Mouse (Mus musculus) kidney, adult 8-10 months (tissue): ENCODE results near the gene Ppfibp2.

Source experiments
- DNase-seq, 2 experiments: peaks; one replicate each; pipeline ENCODE4 v3.0.0; 2022

Gene Ppfibp2

DNA sequence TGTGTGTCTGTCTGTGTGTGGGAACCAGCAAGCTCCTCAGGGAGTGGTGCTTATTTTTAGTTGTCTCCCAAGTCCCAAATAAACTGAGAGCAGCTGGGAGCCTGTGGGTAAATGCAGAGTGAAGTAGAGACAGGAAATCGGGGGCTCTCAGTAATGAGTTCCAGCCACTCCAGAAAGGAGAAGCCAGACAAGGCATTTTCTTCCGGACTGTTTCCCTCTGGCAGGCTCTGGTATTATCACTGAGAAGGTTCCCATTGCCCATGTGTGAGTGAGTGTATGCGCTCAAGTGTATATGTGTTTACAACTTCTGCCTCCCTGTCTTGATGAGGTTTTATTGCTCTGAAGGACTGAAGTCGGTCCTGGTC is 70.2 kb downstream of the Ppfibp2 start:
- DNase-seq, result no peak

DNA sequence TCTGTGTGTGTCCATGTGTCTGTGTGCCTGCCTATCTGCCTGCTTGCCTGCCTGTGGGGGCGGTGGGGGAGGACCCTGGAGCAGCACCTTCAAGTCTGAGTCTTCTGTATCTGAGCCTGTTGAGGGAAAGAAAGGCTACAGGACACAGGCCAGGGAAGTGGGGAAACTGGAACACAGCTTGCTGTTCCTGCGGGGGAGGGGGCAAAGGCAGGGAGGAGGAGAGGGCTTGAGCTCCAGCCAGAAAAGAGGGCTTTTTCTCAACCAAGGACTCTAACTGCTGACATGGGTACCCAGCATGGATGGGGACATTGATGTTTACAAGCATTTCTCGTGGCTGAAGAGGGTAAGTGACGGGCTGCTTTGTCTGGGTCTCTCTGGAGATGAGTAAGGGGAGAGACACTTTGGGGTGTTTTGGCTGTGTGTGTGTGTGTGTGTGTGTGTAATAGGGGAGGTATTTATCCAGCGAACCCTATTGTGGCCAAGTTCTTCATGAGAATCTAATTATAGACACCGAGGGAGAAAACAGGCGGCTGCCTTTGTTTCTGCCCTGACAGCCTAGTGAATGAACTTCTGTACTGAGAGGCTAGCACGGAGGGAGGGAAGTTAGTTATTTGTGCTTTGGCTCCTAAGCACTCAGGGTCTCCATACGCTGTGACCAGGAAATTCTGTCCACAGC is 70.7 kb downstream of the Ppfibp2 start:
- DNase-seq, result no peak

DNA sequence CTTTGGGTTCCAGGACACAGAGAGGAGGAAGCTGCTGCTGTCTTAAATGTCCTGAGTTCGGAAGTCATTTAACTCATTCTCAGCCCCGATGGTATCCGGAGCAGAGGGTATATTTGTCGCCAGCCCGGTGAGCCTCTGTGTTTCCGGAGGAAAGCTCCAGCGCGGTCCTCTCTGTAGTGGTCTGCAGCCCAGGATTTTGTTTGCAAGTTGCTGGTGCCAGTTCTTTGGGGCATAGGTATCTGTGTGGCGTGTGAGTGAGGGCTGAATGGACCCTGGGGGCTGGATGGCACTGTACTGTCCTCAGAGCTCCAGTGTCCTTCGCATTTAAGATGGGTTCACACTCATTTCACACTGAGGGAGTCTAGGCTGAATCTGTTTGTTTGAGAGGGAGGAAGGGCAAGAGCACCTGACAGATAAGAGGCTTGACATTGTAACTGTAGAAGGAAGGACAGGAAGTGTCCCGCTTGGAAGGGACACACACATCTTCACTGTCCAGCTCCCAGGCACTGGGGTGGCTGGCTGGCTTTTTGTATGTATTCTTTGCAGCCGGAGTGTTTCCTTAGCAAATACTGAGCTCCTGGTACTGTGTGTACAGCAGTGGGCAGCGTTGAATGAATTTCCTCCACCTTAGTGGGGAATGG is 71.4 kb downstream of the Ppfibp2 start:
- no peak for DNase-seq

DNA sequence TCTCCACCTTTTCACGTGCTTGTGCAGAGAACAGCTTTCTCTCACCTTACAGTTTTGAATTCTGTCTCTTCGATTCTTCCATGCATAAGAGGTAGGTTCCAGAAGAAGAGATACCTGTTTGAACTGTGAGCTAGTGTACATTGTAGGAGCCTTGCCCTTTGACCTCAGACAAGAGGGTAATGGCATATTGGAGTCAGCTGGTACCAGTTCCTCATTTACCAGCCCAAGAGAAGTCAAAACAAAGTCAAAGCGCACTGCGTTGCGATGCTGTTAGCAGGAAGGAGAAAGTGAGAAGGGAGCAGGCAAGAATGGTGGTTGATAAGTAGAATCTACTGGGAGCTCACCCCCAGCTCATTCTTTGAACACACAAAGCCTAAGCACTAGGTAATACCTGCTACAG is 73.5 kb downstream of the Ppfibp2 start:
- no peak for DNase-seq

DNA sequence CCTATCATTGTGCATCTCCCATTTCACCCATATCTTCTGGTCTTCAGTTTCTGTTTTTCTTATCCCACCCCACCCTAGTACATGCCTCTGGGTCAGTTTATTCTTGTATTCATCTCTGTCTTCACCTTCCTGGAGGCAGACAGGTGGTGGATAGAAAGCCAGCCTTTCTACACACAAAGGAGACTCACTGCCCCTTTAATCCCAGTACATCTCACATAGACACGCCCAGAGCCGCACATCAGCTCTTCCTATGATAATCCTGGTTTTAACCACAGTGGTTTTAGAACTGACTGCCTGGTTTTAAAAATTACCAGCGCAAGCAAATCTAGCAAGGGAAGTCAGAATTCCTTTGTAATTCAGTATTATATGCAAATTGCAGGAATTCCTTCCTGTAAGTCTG is 80.2 kb downstream of the Ppfibp2 start:
- no peak for DNase-seq

DNA sequence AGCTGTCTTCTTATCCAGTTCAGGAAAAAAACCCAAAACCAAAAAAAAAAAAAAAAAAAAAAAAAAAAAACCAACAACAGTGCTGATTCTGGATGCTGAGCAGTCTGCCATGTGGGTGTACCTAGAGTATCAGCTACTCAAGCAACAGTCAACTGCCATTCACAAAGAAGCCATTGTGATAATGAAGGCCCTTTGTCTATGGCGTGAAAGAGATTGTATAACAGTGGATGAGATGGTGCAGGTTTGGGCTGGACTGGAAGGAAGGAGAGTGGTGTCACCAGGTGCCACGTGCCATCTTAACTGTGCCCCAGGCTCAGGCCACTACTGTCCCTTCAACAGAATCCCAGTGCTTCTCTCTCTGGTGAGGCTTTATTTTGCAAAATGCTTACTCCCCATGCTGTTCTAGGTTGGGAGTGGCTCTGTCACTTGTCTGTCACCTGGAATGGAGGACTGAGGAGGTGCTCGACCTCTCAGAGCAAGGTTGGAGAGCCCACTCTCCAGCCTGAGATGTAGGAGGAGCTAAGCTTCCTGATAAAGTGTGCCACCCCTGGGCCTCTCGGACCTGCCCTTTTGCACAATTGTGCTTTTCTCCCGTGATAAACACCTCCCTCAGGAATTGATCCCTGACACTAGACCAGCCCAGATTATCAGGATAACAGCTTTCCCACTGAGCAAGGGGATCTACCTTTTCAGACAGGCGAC is 85.3 kb downstream of the Ppfibp2 start:
- DNase-seq, result no peak

DNA sequence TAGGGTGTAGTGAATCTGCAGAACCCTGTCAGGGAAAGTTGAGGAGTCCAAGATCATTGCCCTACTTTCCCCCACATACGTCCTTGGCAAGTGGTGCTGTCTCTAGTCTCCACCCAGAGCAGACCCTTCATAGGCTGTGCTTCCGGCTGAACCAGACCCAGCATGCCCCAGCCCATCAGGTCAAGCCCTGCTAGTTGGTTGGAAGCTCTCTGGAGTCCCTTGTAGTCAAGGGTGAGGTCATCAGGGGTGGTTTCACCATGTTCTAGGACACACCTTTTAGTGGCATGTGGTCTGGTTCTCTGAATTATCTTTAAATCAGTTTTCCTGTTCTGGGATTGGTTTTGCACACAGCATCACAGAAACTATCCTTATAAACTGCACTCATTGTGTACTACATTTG is 86.3 kb downstream of the Ppfibp2 start:
- DNase-seq, result no peak

DNA sequence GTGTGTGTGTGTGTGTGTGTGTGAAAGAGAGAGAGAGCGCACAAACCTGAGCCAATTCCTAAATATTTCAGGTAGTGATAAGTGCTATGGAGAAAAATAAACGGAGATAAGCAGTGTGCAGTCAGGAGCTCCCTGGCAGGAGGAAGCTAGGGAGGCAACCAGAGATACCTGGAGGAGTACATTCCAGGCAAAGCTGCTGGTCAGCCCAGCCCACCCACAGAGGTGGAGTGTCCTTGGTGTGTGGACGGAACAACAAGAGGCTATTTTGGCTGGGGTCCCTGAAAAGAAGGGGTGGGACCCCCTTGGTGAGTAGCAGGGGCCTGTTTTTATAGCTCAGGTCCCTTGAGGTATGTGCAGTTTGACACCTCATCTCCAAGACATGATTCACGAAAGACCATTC is 88.2 kb downstream of the Ppfibp2 start:
- DNase-seq, result no peak

DNA sequence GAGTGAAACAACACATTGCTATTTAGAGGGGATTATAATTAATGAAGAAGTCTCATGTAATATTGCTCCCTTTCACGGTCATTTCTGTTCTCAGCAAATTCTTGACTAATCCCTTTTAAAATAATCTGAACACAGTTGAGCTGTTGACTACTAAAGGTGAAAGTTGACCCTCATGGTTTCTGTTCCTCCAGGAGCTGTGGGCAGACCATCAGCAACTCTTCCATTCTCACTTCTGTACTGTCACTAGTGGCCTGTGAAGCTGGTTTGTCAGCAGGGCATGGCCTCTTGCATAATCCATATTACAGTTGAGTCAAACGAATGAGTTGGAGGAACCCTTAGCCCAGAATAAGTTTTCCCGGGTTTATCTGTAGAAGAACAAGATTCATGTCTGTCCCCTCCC is 88.6 kb downstream of the Ppfibp2 start:
- DNase-seq, result no peak

DNA sequence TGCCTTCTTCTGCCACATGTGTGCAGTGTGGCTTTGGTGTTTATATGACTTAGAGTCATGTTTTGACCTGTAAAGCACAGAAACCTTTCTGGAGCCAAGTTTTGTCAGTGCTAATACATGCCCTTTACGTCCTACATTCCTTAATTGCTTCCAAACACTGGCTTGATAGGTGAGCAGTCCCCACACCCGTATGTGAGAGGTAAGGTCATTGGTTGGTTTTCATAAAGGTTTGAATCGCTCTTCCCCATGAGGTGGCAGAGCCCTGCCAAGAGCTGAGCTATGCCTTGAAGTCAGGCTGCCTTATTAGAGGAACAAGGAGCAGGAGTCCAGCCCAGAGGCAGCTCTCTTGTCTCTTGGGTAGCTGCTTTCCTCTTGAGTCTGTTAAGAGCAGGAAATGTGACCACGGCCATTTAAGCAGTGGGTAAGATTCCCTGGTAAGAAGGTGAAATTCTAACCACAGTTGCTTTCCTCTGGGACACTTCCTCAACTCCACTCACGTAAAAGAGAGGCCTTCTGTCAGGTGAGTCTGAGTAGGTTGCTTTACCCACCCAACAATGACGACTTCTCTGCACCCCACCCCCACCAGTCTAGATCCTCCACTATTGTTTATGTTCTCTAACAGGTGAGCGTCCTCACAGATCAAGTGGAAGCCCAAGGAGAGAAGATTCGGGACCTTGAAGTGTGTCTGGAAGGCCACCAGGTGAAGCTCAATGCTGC is 90.4 kb downstream of the Ppfibp2 start:
- no peak for DNase-seq

DNA sequence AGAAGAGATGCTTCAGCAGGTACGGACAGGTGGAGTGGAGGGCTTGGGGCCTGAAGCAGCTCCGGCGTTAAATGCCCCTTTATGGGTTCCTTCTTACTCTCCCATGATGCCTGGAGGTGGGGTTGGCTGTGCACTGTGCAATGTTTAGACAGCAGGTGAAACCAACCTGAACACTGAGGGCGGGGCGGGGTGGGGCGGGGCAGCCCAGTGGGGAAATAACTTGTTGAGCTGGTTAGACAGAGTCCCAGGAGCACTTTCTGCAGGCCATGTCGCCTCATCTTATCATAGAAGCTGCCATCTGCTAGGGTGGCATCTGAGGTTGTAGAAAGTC is 90.9 kb downstream of the Ppfibp2 start:
- DNase-seq, result no peak

DNA sequence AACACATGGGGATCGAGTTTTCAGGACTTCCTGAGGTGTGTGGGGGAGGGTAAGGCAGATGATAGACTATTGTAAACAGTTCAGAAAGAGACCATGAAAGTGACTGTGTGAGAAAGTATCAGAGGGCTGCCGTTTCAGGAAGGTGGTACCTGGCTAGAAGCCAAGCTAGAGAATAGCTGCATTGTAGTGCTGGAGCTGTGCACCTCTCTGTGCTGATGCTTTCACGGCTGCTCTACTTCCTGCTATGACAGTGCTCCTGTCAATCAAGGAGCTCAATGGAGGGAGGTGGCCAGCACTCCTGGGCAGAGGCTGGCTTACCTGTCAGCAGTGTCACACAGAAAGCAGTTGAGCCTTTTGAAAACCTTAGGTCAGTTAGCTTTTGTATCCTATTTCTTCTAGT is 92.4 kb downstream of the Ppfibp2 start:
- DNase-seq, result no peak

DNA sequence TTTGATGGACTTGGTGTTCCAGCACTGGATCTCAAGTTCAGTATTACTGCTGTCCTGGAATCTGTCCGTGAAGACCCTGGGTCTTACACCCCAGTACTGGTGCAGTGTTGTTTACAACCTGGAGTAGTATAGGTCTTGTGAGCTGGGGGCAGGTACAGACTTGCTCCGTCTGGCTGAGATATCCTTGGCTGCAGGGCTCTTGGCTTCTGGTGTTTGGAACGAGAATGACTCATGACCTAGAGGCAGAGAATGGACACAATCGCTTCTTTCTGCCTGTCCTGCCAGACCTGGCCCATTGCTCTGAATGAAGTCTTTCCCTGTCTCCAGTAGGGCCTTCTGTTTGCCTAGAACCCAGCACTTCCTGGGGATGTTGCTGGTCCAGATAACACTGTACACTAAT is 93.0 kb downstream of the Ppfibp2 start:
- no peak for DNase-seq

DNA sequence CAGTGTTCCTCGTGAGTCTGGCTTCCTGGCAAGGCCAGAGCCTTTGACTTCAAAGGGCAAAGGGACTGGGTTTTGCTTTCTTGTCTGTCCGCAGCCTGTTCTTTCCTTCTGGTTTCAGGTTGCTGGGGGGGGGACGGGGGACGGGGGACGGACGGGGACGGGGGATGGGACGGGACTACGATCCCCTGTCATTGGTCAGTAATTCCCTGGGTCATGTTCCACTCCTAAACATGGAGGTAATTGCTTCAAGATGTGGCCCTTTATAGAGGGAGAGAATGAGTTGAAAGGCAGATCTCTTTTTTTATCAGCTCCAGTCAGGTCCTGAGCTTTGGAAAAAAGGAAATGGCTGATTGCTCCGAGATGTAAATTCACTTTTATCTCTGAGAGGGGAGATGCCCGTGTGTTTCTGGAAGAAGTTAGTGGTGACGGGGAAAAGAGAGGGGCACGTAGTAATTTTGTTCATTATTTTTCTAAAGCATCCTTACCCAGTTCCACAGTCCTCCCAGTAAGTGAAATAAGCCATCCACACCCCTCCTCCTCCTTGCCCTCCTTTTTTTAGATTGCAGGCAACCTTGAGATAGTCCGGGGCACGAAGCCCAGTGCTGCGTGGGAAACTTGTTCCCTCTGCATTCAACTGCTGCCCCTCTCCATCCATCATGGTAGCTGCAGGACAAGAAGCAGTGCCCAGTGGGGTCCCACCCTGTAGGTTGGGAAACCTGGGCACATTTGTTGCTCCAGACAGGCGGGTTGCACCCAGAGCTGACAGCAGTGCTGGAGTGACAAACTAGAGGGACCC is 95.6 kb downstream of the Ppfibp2 start:
- DNase-seq, result no peak

DNA sequence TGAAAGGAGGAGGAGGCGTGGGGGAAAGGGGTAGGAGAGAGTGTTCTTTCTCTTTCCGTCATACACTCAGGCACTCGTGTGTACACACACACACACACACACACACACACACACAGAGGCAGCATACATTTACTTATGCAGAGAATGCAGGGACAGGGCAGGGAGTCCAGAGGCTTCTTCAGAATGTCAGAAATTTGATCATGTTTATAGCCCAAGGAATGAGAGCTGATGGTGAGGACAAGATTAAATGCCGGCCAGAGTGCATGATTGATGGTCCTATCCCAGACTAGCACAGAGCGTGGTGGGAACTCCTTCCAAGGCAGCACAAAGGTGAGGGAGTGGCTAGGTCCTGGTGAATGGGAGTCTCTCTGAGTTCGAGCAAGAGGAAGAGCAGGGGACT is 96.5 kb downstream of the Ppfibp2 start:
- no peak for DNase-seq

DNA sequence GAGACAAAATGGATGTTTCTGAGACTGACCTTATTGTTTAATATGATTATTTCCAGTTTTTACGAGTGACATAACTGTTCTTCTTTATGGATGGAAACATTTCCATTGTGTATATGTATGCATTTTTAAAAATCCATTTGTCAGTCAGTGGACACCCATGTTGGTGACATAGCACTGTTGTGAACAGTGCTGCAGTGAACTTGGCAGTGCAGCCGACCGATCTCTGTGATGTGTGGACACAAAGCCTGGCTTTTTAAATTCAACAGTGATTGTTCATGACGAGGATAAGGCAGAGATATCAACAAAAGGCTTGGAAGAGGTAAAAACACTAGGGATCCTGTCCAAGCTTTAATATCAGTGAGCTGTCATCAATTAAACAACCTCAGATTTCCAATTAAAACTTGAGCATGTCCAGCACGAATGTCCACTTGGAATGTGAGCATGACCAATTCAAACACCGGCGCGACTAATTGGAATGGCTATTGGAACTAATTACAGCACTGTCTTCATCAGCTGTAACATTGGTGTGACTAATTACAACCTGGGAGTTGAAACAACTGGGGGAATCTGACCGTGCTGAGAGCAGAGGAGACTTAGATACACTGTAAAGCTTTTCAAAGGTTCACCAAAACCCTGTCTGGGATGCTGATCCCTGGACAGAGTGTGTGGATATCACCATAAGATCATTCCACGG is 99.4 kb downstream of the Ppfibp2 start:
- no peak for DNase-seq

DNA sequence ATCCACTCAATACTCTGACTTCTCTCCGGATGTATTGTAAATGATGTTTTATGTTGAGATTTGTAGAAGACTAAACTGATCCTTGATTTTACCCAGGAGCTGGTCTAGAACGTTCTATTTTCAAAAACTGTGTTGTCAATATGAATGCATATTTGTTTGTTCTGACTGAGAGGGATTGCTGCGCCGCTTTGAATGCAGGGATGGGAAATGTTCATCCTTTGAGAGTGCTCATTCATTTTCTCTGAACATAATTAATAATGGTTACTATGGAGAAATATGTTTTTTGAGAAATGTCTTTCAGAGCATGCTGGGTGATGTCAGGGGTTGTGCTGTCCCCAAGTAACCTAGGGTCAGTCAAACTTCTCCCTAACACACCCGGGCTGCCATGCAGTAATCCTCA is 102.1 kb downstream of the Ppfibp2 start:
- DNase-seq, result no peak

DNA sequence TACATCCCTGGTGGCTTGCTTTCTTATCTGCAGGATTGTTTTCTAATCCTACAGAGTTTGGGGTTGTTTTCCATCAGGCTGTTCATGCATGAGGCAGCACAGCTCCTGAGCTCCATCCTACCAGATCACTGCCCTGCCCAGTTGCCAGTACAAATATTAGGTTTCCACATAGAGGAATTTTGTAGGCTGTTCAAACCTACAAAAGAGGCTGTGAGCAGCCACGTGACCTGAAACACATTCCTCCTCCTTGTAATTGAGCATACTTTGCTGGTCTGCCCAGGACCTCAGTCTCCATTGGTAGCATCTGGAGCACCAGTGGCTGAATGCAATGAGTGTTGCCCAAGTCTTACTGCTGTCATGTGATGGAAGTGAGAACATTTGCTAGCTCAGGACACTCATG is 104.9 kb downstream of the Ppfibp2 start:
- DNase-seq, result peak in 1 of 2 experiments; percentile 14

DNA sequence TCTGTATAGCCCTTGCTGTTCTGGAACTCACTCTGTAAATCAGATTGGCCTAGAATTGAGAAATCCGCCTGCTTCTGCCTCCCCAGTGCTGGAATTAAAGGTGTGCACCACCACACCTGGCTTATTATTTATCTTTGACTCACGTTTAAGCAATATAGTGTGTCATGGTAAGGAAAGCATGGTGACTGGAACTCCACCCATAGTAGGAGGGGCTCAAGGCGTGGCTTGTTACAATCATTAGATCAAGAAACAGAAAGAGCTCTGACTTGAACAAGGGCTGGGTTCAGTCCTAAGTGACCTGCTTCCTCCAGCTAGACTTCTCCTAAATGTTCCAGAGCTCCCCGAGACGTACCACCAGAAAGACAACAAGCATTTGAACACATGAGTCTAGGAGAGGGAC is 105.6 kb downstream of the Ppfibp2 start:
- no peak for DNase-seq

DNA sequence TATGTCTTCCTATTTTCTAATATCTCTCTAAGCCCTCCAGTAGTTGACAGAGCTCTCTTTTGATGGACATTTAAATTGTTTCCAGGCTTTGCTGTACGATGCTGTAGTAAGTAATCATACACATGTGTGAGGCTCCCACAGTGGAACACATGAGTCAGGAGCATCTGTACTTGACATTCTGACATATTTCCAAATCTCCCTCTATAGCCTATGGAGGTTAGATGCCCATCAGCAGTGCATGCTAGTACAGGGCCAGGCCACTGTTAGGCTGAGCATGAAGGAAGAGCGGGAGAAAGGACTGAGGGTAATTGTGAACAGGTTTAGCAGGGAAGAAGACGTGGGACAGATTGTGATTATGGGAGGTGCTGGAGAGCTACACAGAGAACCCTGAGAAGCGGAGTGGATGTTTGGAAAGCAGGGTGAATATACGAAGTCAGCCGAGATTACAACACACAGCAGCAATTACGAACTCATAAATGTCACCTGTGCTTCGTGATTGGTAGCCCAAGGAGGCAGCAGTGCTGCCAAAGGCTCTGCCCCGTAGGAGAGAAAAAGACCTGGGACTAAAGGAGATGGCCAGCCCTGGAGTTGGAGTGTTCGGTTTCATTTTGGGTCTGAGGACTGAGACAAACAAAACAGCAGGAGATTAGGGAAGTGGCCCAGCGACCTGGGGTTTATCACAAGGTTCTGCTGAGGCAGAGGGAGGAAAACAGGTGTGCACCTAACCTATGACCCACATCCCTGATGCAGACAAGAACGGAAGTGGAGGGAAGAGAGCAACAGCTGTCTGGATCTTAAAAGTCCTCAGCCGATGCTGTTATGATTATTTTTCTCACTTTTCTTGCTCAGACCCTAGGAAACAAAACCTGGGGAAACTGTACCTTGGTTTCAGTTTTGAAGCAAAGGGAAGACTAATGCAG is 107.7 kb downstream of the Ppfibp2 start:
- no peak for DNase-seq

DNA sequence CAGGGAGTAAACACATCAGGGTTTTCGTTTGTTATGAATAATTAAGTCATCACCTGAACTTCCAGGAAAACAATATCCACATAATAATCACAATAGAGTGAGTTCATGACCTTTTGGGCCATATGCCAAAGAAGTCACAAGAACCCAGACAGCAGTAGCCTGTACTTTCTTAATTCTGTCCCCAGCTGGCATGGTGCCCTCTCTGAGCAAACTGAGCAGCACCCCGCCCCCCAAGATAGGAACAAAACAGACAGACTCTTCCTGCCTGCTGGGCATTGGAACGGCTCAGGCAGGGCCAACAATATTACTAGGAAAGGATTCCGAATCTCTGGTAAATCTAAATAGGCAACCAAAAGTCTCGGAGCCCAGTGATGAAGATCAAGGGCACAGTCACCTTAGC is 110.9 kb downstream of the Ppfibp2 start:
- DNase-seq, result peak; percentile 29 to 39
